Mouse (Mus musculus) heart, postnatal 25 days (tissue): Measurements from ENCODE around the gene Mast1. TPM values are rescaled to one million over a fixed set of nuclear protein-coding genes. Genes with fewer than 3 reads are reported as not detected.

Experiments
- DNase-seq: peaks from one replicate; pipeline ENCODE4 v3.0.0; 2022; ENCODE audit warnings: low spot score
- intact Hi-C: fragments of 180-260 bp; cut with DNase I; formaldehyde crosslinking; loops from one replicate; pipeline ENCODE4 v1.15.1; 2025
- total RNA-seq, 2 experiments: library from RNA; stranded (reverse); gene quantifications; 2 replicates each; pipeline ENCODE4 v1.2.3; 2021

Gene Mast1
- under 1 TPM; 0.08 to 0.14 TPM for total RNA-seq

GRCm38 (mm10) chr8:84936962-84937546 lies at the start of gene Mast1:
Gene Mast1, minus strand, starts transcription at chr8:84937359.
- no peak for DNase-seq
- intact Hi-C loops: no loop called here

GRCm38 (mm10) chr8:84986379-84986945 lies 49.3 kb upstream of the Mast1 start:
- no peak for DNase-seq
- intact Hi-C loops: no loop called here

- intact Hi-C loops: no loop called here
- peak; percentile 82 for DNase-seq
Observed at GRCm38 (mm10) chr8:84985684-84986378, 48.7 kb upstream of the Mast1 start.

- DNase-seq: no peak
- intact Hi-C loops: no loop called here
Observed at GRCm38 (mm10) chr8:84985049-84985683, 48.0 kb upstream of the Mast1 start.

DNA sequence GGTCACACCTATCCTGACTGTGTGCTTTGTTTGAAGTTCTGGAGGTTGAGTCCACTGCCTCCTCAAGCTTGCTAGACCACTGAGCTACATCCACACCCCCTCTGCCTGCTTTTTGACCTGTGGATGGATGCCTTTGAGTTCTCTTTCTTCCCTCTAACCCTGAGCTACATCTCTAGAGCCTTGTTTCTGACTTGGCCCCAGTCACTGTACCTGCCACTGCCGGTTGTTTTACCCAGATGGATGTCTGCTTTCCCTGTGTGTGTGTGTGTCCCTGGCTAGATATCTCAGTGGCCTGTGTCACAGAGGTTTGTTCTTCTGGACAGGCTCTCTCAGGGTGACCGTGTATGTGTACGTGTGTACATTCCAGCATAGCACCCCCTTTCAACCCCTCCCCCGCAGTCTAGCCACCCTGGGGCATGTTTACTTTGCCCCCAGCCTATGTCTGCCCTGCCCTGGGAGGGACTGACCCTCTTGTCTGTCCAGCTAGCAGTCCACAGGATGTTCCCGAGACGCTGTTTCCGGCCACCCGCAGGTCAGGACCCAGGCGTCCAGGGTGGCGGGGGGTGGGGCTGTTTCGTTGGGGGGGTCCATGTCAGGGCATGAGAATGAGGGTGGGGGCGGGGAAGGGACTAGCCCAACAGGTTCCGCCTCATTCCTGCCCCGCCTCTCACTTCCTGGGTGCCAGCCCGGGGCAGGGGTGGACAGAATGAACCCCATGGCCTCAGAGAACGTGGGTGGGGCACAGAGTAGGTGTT lies 47.3 kb upstream of the Mast1 start:
- DNase-seq: no peak
- intact Hi-C loops: no loop called here

DNA sequence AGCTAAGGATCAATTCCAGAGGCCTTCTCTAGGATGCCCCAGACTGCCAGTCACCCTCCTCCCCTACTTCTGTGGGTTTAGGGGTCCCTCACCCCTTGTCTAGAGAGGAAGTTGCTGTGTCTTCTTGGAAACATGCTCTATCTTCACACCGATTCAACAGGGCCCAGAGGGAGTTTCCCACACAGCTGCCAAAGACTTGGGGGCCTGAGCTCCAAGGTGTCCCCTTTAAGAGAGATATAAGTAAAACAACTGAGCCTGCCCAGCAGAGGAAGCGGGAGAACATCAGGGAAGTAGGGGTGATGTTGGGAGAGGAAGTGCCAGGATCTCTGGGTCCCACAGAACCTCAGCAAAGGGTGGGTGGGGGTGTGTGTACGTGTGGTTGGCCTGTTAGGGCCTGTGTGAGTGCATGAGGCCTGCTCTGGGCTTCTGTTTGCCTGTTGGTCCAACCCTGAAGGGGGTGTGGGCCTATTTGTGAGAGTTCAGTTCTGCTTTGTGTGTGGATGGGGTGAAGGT lies 45.4 kb upstream of the Mast1 start:
- intact Hi-C loops: no loop called here
- DNase-seq: no peak

GRCm38 (mm10) chr8:84981644-84982498 lies 44.7 kb upstream of the Mast1 start:
- no peak for DNase-seq
- intact Hi-C loops: no loop called here

- intact Hi-C loops: no loop called here
- DNase-seq: peak; percentile 72
Observed at GRCm38 (mm10) chr8:84980622-84981358, 43.6 kb upstream of the Mast1 start.

DNA sequence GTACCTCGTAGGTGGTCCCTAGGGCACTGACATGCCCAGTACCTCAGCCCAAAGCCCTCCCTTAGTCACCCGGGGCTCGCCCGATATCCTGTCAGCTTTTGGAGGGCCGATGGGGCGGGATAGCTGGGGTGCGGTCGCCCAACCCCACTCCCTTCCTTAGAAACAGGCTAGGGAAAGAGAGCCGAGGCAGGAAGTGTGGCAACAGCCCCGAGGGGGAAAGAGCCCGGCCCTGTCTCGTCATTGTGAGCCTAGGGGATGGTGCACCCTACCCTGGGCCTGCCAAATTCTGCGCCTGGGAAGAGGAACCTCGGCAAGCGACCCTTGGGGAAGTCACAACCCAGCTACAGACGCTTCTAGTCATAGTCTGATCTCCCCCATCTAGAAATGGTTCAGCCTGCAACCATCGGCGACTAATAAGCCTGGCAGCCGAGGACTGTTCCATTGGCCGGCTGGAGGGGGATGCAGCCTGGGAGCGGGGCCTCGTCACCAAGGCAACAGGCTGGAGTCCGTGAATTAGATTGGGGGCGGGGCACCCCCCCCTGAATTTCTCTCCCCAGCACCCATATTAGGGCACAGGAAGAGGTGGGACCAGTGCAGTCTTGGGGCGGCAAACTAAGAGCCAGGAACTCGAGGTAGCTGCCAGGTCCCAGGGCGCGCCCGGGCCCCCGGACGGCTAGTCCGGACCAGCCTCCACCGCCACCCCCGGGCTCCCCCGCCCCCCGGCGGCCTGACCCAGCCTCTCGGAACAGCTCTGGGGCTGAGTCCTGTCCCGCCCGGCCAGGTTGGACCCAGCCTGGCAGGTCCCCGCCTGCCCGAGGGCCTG lies 42.7 kb upstream of the Mast1 start:
- intact Hi-C loops: loop anchor here (5.0 kb wide), 2 partner anchors 318 to 452 kb away; partner anchors contain the start of genes 4921524J17Rik and Ier2
- DNase-seq: peak; percentile 93

DNA sequence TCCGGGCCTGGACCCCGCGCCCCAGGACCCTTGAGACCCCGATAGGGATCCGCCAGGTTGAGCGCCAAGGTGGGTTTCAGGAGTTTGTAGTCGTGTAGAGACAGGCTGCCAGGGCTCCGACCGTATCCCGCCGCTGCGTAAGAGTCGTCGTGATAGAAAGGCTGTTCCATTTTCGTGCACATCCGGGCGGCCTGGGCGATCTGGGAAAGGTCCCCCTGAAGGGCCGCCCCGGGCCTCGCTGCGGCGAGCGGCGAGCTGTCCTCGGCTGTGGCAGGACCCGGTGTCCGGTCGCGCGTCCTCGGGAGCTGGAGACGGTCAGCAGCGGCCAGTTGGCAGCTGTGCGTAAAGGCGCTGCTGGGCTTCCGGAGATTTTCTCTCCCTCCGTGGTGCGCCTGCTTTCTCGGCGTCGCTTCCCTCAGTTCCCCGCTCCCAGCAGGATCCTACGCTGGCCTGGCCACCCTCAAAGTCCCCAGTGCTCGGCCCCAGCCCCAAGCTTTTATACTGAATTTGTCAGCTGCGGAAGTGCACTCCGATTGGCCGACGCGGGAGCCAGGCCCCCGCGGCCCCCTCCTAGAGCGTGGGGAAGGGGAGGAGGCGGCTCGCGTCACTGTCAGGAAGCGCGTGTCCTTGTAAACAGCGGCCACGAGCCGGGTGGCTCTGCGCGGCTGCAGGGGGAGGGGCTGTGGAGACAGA lies 41.2 kb upstream of the Mast1 start, which contains the start of gene Junb:
Junb (minus strand) TSS at position 471 of the 693 bp plus-strand sequence.
- peak; percentile 98 for DNase-seq

GRCm38 (mm10) chr8:84977435-84978247 lies 40.5 kb upstream of the Mast1 start:
- intact Hi-C loops: loop anchor here (5.0 kb wide), 2 partner anchors 315 to 455 kb away; partner anchors contain the start of genes 4921524J17Rik and Ier2
- peak; percentile 50 for DNase-seq

More for the DNA sequence above, 41.2 kb upstream of the Mast1 start, which contains the start of gene Junb:
- intact Hi-C loops: loop anchor here (5.0 kb wide), 2 partner anchors 316 to 454 kb away; partner anchors contain the start of genes 4921524J17Rik and Ier2

DNA sequence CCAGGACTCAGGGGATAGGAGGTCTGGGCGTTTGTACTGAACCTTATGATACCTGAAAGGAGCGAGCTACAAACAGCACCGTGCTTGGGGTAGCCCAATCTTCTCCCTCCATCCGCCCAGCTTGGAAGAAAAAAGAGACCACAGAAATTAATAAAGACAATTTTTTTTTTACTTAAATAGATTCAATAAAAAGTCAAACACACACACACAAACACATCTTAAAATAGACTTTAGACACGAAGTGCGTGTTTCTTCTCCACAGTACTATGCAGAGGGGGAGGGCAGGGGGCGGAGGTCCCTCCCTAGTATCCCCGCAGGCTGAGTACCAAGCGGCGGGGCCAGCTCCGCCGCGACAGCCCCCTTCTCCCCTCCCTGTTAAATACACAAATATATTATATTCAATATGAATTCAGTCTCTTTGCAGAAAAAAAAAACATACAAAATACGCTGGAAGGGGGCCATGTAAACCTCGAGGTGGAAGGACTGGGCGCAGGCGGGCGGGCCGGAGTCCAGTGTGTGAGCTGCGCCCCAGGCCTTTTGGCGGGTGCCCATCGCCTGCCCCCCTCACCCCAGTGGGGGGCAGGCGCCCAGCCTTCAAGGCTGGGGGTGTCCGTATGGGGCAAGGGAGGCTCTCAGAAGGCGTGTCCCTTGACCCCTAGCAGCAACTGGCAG lies 39.7 kb upstream of the Mast1 start:
- intact Hi-C loops: loop anchor here (5.0 kb wide), 2 partner anchors 315 to 455 kb away; partner anchors contain the start of genes 4921524J17Rik and Ier2
- no peak for DNase-seq

DNA sequence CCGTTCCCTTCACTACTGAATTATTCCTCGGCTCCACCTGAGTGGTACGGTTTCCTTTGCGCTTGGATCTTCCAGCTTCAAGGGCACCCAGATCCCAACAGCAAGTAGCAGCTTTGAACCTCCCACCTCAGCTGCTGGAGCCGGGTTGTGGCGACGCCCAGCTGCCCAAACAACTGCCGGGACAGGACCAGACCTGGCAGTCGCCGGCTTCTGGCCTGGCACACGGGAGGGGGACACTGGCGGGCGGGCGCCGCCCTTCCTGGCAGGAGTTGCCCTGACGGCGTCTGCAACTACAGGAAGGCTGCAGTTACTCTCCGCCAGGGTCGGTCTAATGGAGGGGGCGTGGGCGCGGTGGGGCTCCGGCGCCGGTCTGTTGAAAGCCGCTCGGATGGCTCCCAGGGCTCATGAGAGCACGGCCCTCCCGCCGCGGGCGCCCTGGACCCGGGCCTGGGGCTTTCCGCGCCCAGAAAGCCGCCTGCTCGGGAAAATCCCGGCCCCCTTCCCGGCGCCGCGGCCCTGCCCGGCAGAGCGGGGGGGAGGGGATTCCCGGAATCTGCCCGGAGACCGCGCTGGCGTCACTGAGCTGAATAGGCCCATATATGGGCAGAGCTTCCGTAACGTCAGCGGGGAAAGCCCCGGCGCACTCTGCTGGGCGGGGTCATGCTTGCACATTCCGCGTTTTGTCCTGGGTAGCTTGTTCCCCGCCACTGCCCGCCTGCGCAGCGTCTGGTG lies 39.0 kb upstream of the Mast1 start:
- DNase-seq: peak; percentile 94
- intact Hi-C loops: loop anchor here (5.0 kb wide), 2 partner anchors 314 to 456 kb away; partner anchors contain the start of genes 4921524J17Rik and Ier2

GRCm38 (mm10) chr8:84975434-84975833 lies 38.3 kb upstream of the Mast1 start:
- no peak for DNase-seq
- intact Hi-C loops: loop anchor here (1.0 to 5.0 kb wide), 3 partner anchors 15 to 457 kb away; partner anchors contain the start of genes 4921524J17Rik, Hook2 and Ier2
